Comparison of ENCODE assay signal across 9 mouse cellular contexts in the genomic region with DNA sequence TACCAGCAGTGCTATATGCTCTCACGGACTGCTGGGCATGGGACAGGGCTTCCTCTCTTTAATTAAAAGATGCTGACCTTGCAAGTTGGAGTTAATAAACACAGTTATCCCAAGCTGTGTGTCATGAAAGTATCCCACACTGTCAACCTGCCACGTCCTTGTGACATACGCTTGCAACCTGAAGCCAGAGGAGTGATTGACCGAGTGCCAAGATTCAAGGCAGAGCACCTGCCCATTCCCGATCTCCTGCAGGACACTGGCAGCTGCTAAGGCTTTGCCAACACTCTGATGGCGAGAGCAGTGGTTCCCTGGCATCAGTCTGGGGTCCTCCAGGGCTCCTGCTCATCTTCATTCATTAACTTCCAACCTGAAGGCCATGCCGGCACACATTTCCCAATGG.
"Had no signal": no experiment of that assay in that cellular context is flagged by ENCODE, and none has a peak within 500 bp of the region (broad histone marks: within the 10 kb centered on the region; RNA-seq: fewer than 3 reads in every experiment).

No protein-coding gene starts in this region.

- H3K4me3 ChIP-seq: left cerebral cortex, adult 2 months; limb, embryonic 12.5 days; liver, embryonic 13.5 days; midbrain, embryonic 13.5 days had no signal

- H3K36me3 ChIP-seq: limb, embryonic 12.5 days; liver, embryonic 13.5 days; midbrain, embryonic 13.5 days had no signal

- H3K4me2 ChIP-seq: limb, embryonic 12.5 days; liver, embryonic 13.5 days; midbrain, embryonic 13.5 days had no signal

- H3K27me3 ChIP-seq: limb, embryonic 12.5 days; liver, embryonic 13.5 days had no signal

- DNase-seq: kidney, postnatal 10 days; liver; liver, embryonic 13.5 days; lung, adult 18-20 months; thymus, adult 18-20 months; thymus, postnatal 14 days had no signal

- H3K4me1 ChIP-seq: limb, embryonic 12.5 days; liver, embryonic 13.5 days had no signal

- H3K27ac ChIP-seq: left cerebral cortex, adult 2 months; limb, embryonic 12.5 days; liver, embryonic 13.5 days; midbrain, embryonic 13.5 days had no signal

- ATAC-seq: midbrain, embryonic 13.5 days had no signal

- H3K9me3 ChIP-seq: limb, embryonic 12.5 days; midbrain, embryonic 13.5 days had no signal

- H3K9ac ChIP-seq: limb, embryonic 12.5 days; liver, embryonic 13.5 days; midbrain, embryonic 13.5 days had no signal
